Mouse (Mus musculus): Measurements from ENCODE around the gene Exoc6. TPM values are rescaled to one million over a fixed set of nuclear protein-coding genes. Genes with fewer than 3 reads are reported as not detected.
A peak's percentile ranks its signal among the peaks of the same experiment; 100 is the strongest.

Gene Exoc6
- polyA plus RNA-seq, 1 experiment from 2014 or later: 7.5 TPM

DNA sequence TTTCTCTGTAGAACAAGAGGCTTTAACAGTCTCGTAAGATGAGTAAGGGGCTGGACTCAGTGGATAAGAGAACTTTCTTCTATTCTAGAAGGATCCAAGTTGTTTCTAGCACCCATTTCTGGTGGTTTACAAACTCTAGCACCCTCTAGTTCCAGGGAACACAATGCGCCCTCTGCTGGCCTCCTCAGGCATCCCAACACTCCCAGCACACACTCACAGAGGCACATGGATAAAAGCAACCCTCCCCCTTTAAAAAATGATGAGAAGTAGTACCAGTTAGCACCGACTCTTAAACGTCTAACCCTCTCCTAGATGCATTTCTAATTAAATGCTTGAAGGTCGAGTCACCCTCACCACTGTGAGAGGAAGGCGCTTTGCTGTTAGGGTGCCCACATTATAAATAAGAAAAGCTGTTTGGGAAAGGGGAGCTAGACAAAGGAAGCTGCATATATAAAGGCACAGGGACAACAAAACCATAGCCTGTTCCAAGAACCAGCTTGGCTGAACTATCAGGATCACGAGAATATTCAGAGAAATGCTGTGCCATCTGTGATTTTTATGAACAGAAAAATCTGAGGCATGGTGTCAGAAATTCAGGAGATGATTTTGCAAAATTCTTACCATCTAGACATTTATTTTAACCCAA lies 18.9 kb upstream of the Exoc6 start:
- no peaks in the 10 kb centered on the region for H3K4me1 ChIP-seq (ENCODE audit: control insufficient read depth, insufficient read depth, low read length)
- DNase-seq (ENCODE audit: low spot score) (peak; percentile 37), ATAC-seq (ENCODE audit: insufficient number of reproducible peaks, low FRiP score, low TSS enrichment, low read depth) (no peak)
- no peak overlapping the region for H3K27ac ChIP-seq (replicated peaks; ENCODE audit: low read depth, low read length)
- no peak overlapping the region for H3K4me3 ChIP-seq (ENCODE audit: low read depth, low read length)
- H3K9me3 ChIP-seq (ENCODE audit: control insufficient read depth, low read length): no peaks in the 10 kb centered on the region
- no peak overlapping the region for H3K9ac ChIP-seq (ENCODE audit: low read length)
- H3K4me2 ChIP-seq (ENCODE audit: low read depth, severe bottlenecking): no peak overlapping the region
- WGBS: 53% methylated on average over 7 of the region's 7 CpGs
- H3K27me3 ChIP-seq (ENCODE audit: control insufficient read depth, insufficient read depth, low read length): no peaks in the 10 kb centered on the region
- no peaks in the 10 kb centered on the region for H3K36me3 ChIP-seq (ENCODE audit: control insufficient read depth, insufficient read depth, low read length)

DNA sequence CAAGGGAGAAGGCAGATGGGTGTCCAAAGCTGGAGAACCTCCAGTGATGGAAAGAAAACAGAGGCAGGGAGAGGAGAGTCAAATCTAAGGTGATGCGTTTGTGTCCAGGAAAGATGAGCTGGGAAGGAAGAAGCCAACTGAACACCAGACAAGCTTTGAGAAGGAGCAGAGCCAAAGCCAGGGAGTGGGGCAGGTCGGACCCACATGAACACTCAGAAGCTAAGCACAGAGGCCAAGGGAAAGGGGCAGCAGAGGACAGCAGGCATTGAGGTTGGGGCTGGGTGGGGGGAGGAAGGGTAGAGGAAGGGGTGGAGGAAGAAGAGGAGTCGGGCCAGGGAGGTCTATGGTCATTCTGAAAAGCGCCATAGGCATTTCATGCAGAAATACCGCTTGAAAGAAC lies 17.0 kb upstream of the Exoc6 start:
- ATAC-seq (ENCODE audit: insufficient number of reproducible peaks, low FRiP score, low TSS enrichment, low read depth) (no peak), DNase-seq (ENCODE audit: low spot score) (no peak)

DNA sequence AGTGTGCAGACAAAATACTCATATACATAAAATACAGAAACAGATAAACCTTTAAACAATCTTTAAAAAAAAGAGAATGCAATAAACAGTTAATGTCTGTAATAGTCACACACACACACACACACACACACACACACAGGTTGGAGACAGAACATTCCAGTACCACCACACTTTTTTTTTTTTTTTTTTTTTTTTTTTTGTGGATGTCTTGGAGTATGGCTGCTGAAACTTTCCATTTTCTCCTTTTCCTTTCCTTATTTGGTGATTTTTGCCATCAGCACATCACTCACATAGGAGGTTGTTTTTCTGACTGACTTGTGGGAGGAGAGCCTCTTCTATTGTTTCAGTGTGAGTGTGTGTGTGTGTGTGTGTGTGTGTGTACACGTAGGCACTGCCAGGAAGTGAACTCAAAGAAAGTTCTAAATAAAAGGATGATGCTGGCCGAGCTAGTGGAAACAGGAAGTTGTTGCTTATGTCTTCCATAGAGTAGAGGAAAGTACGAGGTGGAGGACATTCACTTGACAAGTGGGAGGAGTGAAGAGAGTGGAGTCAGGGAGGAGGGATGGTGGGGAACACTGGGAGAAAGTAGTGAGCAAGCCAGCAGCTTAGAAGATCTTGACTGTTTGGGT lies 15.4 kb upstream of the Exoc6 start:
- H3K9me3 ChIP-seq (ENCODE audit: control insufficient read depth, low read length): no peaks in the 10 kb centered on the region
- H3K9ac ChIP-seq (ENCODE audit: low read length): no peak overlapping the region
- no peak for DNase-seq (ENCODE audit: low spot score)
- H3K27me3 ChIP-seq (ENCODE audit: control insufficient read depth, insufficient read depth, low read length): no peaks in the 10 kb centered on the region
- H3K4me3 ChIP-seq (ENCODE audit: low read depth, low read length): no peak overlapping the region
- no peak for ATAC-seq (ENCODE audit: insufficient number of reproducible peaks, low FRiP score, low TSS enrichment, low read depth)
- no peak overlapping the region for H3K4me2 ChIP-seq (ENCODE audit: low read depth, severe bottlenecking)
- 53% methylated on average over 3 of the region's 3 CpGs for WGBS
- H3K27ac ChIP-seq (replicated peaks; ENCODE audit: low read depth, low read length): no peak overlapping the region
- no peaks in the 10 kb centered on the region for H3K4me1 ChIP-seq (ENCODE audit: control insufficient read depth, insufficient read depth, low read length)
- no peaks in the 10 kb centered on the region for H3K36me3 ChIP-seq (ENCODE audit: control insufficient read depth, insufficient read depth, low read length)

More for the DNA sequence above, 17.0 kb upstream of the Exoc6 start:
- H3K36me3 ChIP-seq (ENCODE audit: control insufficient read depth, insufficient read depth, low read length): no peaks in the 10 kb centered on the region
- H3K27ac ChIP-seq (replicated peaks; ENCODE audit: low read depth, low read length): no peak overlapping the region
- no peaks in the 10 kb centered on the region for H3K27me3 ChIP-seq (ENCODE audit: control insufficient read depth, insufficient read depth, low read length)
- 82% methylated on average over 5 of the region's 5 CpGs for WGBS
- H3K9ac ChIP-seq (ENCODE audit: low read length): no peak overlapping the region
- H3K4me3 ChIP-seq (ENCODE audit: low read depth, low read length): no peak overlapping the region
- no peaks in the 10 kb centered on the region for H3K4me1 ChIP-seq (ENCODE audit: control insufficient read depth, insufficient read depth, low read length)
- H3K9me3 ChIP-seq (ENCODE audit: control insufficient read depth, low read length): no peaks in the 10 kb centered on the region
- no peak overlapping the region for H3K4me2 ChIP-seq (ENCODE audit: low read depth, severe bottlenecking)

DNA sequence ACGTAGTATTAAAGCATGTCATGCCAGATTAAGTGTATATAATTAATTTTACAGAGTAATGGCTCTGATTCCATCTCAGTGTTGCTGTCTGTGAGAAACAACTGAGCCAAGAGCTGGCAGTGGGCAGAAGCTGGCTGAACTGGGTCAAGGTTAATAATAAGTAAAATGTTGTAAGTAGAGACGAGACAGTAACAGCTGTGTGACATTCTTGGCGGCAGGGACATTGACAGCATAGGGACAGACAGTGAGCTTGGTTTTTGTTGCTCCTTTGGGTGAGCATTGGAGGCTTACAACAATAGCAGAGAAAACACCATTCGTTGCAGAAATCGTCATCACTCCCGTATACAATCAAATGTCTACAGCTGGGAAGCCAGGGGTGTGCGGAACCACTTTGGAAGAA lies 13.8 kb upstream of the Exoc6 start:
- no peak for ATAC-seq (ENCODE audit: insufficient number of reproducible peaks, low FRiP score, low TSS enrichment, low read depth)
- no peak for DNase-seq (ENCODE audit: low spot score)
- 85% methylated on average over 7 of the region's 7 CpGs for WGBS
- Histone ChIP-seq H3K4me1 (ENCODE audit: control insufficient read depth, insufficient read depth, low read length) (no peaks in the 10 kb centered on the region), H3K9ac (ENCODE audit: low read length) (no peak overlapping the region), H3K9me3 (ENCODE audit: control insufficient read depth, low read length) (no peaks in the 10 kb centered on the region), H3K36me3 (ENCODE audit: control insufficient read depth, insufficient read depth, low read length) (no peaks in the 10 kb centered on the region), H3K4me3 (ENCODE audit: low read depth, low read length) (no peak overlapping the region), H3K27ac (replicated peaks; ENCODE audit: low read depth, low read length) (no peak overlapping the region), H3K4me2 (ENCODE audit: low read depth, severe bottlenecking) (no peak overlapping the region), H3K27me3 (ENCODE audit: control insufficient read depth, insufficient read depth, low read length) (no peaks in the 10 kb centered on the region)

DNA sequence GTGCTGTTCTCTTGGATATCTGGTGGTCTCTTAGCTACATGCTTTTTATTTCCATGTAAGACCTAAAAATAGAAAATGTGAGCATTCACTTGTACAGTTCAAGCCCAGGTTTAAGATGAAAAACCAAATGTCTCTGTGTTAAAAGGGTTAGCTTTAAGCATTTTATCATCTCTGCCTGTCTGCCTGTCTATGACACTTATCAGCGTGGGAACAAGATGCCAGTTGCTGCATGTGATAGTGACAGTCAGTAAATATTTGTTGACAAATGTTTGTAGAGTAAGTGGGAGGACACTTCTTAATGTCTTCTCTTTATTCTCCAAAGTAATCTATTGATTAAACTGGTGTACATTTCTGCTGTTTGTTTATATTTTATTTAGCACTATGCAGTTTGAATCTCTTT lies 12.5 kb upstream of the Exoc6 start:
- Histone ChIP-seq H3K27me3 (ENCODE audit: control insufficient read depth, insufficient read depth, low read length) (no peaks in the 10 kb centered on the region), H3K4me2 (ENCODE audit: low read depth, severe bottlenecking) (no peak overlapping the region), H3K4me1 (ENCODE audit: control insufficient read depth, insufficient read depth, low read length) (no peaks in the 10 kb centered on the region), H3K4me3 (ENCODE audit: low read depth, low read length) (no peak overlapping the region), H3K27ac (replicated peaks; ENCODE audit: low read depth, low read length) (no peak overlapping the region), H3K9me3 (ENCODE audit: control insufficient read depth, low read length) (no peaks in the 10 kb centered on the region), H3K36me3 (ENCODE audit: control insufficient read depth, insufficient read depth, low read length) (no peaks in the 10 kb centered on the region), H3K9ac (ENCODE audit: low read length) (no peak overlapping the region)
- 81% methylated on average over 1 of the region's 1 CpGs for WGBS
- no peak for ATAC-seq (ENCODE audit: insufficient number of reproducible peaks, low FRiP score, low TSS enrichment, low read depth)
- DNase-seq (ENCODE audit: low spot score): no peak

DNA sequence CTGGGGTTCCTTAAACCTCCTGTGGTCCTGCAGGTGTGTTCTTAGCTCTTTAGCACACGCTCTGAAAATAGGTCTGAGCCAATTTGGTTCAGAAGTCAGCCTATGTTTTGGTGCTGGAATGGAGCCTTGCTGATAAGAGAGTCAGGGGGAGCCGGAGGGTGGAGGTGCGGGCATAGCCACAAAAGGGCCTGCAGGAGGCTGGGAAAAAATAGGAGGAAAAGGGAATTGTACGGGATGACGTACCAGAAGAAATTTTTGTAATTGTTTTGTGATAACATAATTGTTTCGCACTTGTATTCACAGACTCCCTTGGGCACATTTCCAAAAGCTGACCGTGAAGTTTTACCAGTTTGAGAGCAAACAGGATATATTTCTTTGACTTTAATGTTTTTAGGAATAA lies 10.0 kb upstream of the Exoc6 start:
- no peak for DNase-seq (ENCODE audit: low spot score)
- no peaks in the 10 kb centered on the region for H3K27me3 ChIP-seq (ENCODE audit: control insufficient read depth, insufficient read depth, low read length)

DNA sequence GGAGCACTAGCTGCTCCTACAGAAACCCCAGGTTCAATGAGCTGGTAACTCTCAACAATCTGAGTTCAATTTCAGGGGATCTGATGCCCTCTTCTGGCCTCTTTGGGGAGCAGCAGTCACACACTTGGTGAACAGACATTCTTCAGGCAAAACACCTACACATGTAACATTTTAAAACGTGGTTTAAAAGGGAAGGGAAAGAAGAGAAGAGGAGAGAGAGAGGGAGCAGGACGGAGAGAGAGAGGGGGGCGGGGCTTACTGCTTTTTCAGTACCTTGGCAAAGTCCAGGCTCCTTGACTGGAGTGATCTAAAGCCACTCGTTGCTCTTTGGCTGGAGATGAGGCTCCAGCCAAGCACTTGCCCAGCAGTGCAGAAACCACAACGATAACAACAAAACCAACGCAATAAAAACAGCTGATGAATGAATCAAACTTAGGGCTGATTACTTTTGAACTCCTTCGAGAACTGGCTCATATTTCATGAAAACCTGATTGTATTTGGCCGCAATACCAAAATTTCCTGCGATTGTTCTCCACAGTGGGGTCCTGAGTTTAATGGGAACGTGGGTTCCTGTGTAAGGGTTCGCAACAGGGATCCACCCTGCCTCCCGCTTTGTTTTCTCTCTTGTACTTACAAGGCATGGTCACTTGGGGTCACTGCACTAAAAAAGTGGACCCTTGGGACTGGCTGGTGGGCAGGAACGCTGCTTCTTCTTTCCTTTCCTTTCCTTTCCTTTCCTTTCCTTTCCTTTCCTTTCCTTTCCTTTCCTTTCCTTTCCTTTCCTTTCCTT lies 6.5 kb upstream of the Exoc6 start:
- Histone ChIP-seq H3K4me2 (ENCODE audit: low read depth, severe bottlenecking) (no peak overlapping the region), H3K36me3 (ENCODE audit: control insufficient read depth, insufficient read depth, low read length) (no peaks in the 10 kb centered on the region), H3K27me3 (ENCODE audit: control insufficient read depth, insufficient read depth, low read length) (no peaks in the 10 kb centered on the region), H3K4me3 (ENCODE audit: low read depth, low read length) (no peak overlapping the region), H3K27ac (replicated peaks; ENCODE audit: low read depth, low read length) (no peak overlapping the region), H3K4me1 (ENCODE audit: control insufficient read depth, insufficient read depth, low read length) (no peaks in the 10 kb centered on the region), H3K9ac (ENCODE audit: low read length) (no peak overlapping the region), H3K9me3 (ENCODE audit: control insufficient read depth, low read length) (no peaks in the 10 kb centered on the region)
- DNase-seq (ENCODE audit: low spot score): no peak
- no peak for ATAC-seq (ENCODE audit: insufficient number of reproducible peaks, low FRiP score, low TSS enrichment, low read depth)
- 61% methylated on average over 13 of the region's 13 CpGs for WGBS

More for the DNA sequence above, 10.0 kb upstream of the Exoc6 start:
- H3K9ac ChIP-seq (ENCODE audit: low read length): no peak overlapping the region
- H3K4me2 ChIP-seq (ENCODE audit: low read depth, severe bottlenecking): no peak overlapping the region
- no peak overlapping the region for H3K4me3 ChIP-seq (ENCODE audit: low read depth, low read length)
- no peaks in the 10 kb centered on the region for H3K4me1 ChIP-seq (ENCODE audit: control insufficient read depth, insufficient read depth, low read length)
- ATAC-seq (ENCODE audit: insufficient number of reproducible peaks, low FRiP score, low TSS enrichment, low read depth): no peak
- no peaks in the 10 kb centered on the region for H3K9me3 ChIP-seq (ENCODE audit: control insufficient read depth, low read length)
- 70% methylated on average over 7 of the region's 7 CpGs for WGBS
- H3K36me3 ChIP-seq (ENCODE audit: control insufficient read depth, insufficient read depth, low read length): no peaks in the 10 kb centered on the region
- H3K27ac ChIP-seq (replicated peaks; ENCODE audit: low read depth, low read length): no peak overlapping the region

DNA sequence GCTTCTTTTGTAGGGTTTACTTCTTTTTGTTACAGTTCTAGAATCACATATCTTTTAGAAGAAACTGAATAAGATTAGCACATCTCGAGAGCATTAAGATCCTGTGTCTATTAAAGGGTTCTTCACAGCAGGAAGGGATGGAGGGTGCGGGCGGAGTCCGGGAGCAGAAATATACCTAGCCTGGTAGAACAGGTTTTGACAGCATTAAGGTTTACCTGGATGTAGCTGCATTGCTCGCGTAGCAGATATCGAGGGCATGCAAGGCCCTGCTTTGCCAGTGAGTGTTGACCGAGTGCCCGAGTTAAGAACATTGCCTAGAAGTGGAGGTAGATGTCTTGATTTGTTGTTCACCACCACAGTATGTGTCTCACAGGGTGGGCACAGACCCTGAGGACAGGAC lies 5.7 kb upstream of the Exoc6 start:
- Histone ChIP-seq H3K36me3 (ENCODE audit: control insufficient read depth, insufficient read depth, low read length) (no peaks in the 10 kb centered on the region), H3K4me2 (ENCODE audit: low read depth, severe bottlenecking) (no peak overlapping the region), H3K9me3 (ENCODE audit: control insufficient read depth, low read length) (no peaks in the 10 kb centered on the region), H3K4me3 (ENCODE audit: low read depth, low read length) (no peak overlapping the region), H3K4me1 (ENCODE audit: control insufficient read depth, insufficient read depth, low read length) (no peaks in the 10 kb centered on the region), H3K27ac (replicated peaks; ENCODE audit: low read depth, low read length) (no peak overlapping the region), H3K27me3 (ENCODE audit: control insufficient read depth, insufficient read depth, low read length) (no peaks in the 10 kb centered on the region), H3K9ac (ENCODE audit: low read length) (no peak overlapping the region)
- no peak for ATAC-seq (ENCODE audit: insufficient number of reproducible peaks, low FRiP score, low TSS enrichment, low read depth)
- DNase-seq (ENCODE audit: low spot score): no peak
- 96% methylated on average over 9 of the region's 9 CpGs for WGBS
